Mouse (Mus musculus): ENCODE measurements at regions not wholly inside any gene's neighbourhood (a gene's known extent, or its start where the extent isn't known, plus 50 kb on each side); places are given as distances from the start of the nearest gene placed in this dataset.

- no peak for DNase-seq
These were observed 227.4 kb upstream of the Tmem132c start for GRCm38 (mm10) chr5:127014166-127014565.

DNA sequence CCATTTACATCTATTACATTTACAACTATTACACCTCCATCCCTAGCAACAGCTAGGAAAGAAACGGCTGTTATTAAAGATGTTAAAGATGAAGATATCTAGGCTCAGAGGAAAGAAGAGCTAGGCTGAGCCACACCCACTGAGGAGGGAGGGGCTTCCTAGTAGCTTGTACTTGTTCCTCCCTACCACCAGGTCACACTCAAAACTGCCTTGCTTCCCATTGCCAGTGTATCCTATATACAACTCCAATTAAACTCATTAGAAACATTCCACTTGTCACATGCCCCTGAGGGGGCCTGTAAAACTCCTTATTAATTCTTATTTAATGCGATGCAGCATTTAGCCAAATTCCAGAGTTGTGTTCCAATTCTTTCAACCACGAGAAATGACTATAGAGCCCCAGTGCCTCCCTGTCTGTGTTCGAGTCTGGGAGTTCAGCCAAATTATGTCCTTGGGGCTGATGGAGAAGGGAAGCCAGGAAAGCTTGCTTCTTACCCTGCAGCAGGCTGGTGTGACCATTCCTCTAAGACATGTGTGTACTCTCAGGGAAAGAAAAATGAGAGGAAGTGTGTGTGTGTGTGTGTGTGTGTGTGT, 225.0 kb upstream of the Tmem132c start:
- peak; percentile 6 for DNase-seq

GRCm38 (mm10) chr5:127017971-127018370, 223.6 kb upstream of the Tmem132c start:
- peak; percentile 4 for DNase-seq

- no peak for DNase-seq
These were observed 205.1 kb upstream of the Tmem132c start for GRCm38 (mm10) chr5:127036472-127036871.

- DNase-seq: no peak
These were observed 183.8 kb upstream of the Tmem132c start for GRCm38 (mm10) chr5:127057770-127058169.

- DNase-seq: no peak
These were observed 167.3 kb upstream of the Tmem132c start for GRCm38 (mm10) chr5:127074327-127074726.
